In the genomic region with DNA sequence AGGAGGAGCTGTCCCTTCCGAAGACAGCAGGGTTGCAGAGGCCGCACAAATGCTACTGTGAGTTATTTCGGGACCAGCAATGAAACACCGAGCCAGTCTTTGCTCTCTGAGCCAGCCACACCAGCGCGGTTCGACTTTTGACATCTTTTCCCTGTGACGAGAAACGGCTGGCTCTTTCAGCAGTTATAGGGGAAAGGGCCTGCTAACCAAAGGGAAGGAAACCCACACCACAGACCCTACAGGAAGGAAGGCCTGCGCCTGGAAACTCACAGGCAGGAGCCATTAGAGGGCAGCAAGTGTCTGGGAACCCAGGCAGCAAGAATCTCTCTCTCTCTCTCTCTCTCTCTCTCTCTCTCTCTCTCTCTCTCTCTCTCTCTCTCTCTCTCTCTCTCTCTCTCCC, we compare ENCODE assay signal across 8 mouse cellular contexts.
DNase-seq lines count a peak whose midpoint lies in the region; ATAC-seq lines count a peak whose summit lies in the region.

No protein-coding gene starts in this region.

- H3K4me3 ChIP-seq in heart, embryonic 10.5 days = peak overlapping the region; percentile 40
- no peak overlapping the region for H3K4me3 ChIP-seq in liver, embryonic 16.5 days (ENCODE audit: low read depth, low read length)
- no peak overlapping the region for H3K4me3 ChIP-seq in neural tube, embryonic 13.5 days

- no peaks in the 10 kb centered on the region for H3K9me3 ChIP-seq in heart, embryonic 10.5 days
- H3K9me3 ChIP-seq in liver, embryonic 16.5 days (replicated peaks; ENCODE audit: control insufficient read depth, low read length) = no peaks in the 10 kb centered on the region
- no peaks in the 10 kb centered on the region for H3K9me3 ChIP-seq in neural tube, embryonic 13.5 days

- H3K4me1 ChIP-seq in heart, embryonic 10.5 days = peaks cover 33% of the 10 kb centered on the region
- peaks cover 6% of the 10 kb centered on the region for H3K4me1 ChIP-seq in liver, embryonic 16.5 days (ENCODE audit: control insufficient read depth, low read depth, low read length)
- peaks cover 18% of the 10 kb centered on the region for H3K4me1 ChIP-seq in neural tube, embryonic 13.5 days (replicated peaks)

- 5% methylated on average over 10 of the region's 10 CpGs for WGBS in heart, embryonic 10.5 days
- 3% methylated on average over 10 of the region's 10 CpGs for WGBS in liver, embryonic 16.5 days (ENCODE audit: insufficient replicate concordance)
- WGBS in neural tube, embryonic 13.5 days = 24% methylated on average over 10 of the region's 10 CpGs

- no peaks in the 10 kb centered on the region for H3K27me3 ChIP-seq in heart, embryonic 10.5 days (ENCODE audit: insufficient read depth, poor library complexity, severe bottlenecking)
- H3K27me3 ChIP-seq in liver, embryonic 16.5 days (ENCODE audit: control insufficient read depth, insufficient read depth, low read depth, low read length) = no peaks in the 10 kb centered on the region
- H3K27me3 ChIP-seq in neural tube, embryonic 13.5 days = no peaks in the 10 kb centered on the region

- H3K9ac ChIP-seq in liver, embryonic 16.5 days (ENCODE audit: low read depth, low read length) = no peak overlapping the region
- H3K9ac ChIP-seq in neural tube, embryonic 13.5 days = no peak overlapping the region; the same call in 1 of the 2 replicates

- H3K27ac ChIP-seq in heart, embryonic 10.5 days = peak overlapping the region; percentile 86
- peak overlapping the region; percentile 50 for H3K27ac ChIP-seq in liver, embryonic 16.5 days (ENCODE audit: low read length)
- peak overlapping the region; percentile 28 for H3K27ac ChIP-seq in neural tube, embryonic 13.5 days (replicated peaks)

- peak; percentile 24 to 37 for DNase-seq in spleen, adult 18-20 months
- DNase-seq in spleen, postnatal 14 days (ENCODE audit: low spot score in 2 of 2) = no peak
- peak; percentile 71 for DNase-seq in embryo, embryonic 9.5 days (ENCODE audit: extremely low spot score)
- DNase-seq in heart, embryonic 10.5 days (ENCODE audit: low spot score) = peak; percentile 87
- peak; percentile 80 for DNase-seq in kidney, adult 9 months
- peak; percentile 34 to 64 for DNase-seq in urinary bladder, postnatal 36 days (ENCODE audit: low spot score in 2 of 2)

- H3K36me3 ChIP-seq in heart, embryonic 10.5 days = no peaks in the 10 kb centered on the region
- no peaks in the 10 kb centered on the region for H3K36me3 ChIP-seq in liver, embryonic 16.5 days (ENCODE audit: control insufficient read depth, insufficient read depth)
- H3K36me3 ChIP-seq in neural tube, embryonic 13.5 days = no peaks in the 10 kb centered on the region

- peak overlapping the region; percentile 15; the same call in 1 of the 2 replicates for H3K4me2 ChIP-seq in liver, embryonic 16.5 days (ENCODE audit: low read depth, low read length)
- peak overlapping the region; percentile 47 for H3K4me2 ChIP-seq in neural tube, embryonic 13.5 days

- ATAC-seq in liver, embryonic 16.5 days (ENCODE audit: low read depth) = peak; percentile 48
- peak; percentile 70 for ATAC-seq in neural tube, embryonic 13.5 days (ENCODE audit: low read depth)

Comparison
In these comparisons a context has a peak if more than half of its experiments do, and no peak if none do; other contexts are left out.
1. DNase-seq: peak in spleen, adult 18-20 months (2 of 2), embryo, embryonic 9.5 days (single experiment), heart, embryonic 10.5 days (single experiment), kidney, adult 9 months (single experiment) and urinary bladder, postnatal 36 days (2 of 2); none in spleen, postnatal 14 days (0 of 2).
2. H3K27ac ChIP-seq: peak in every context shown above with its lines; median percentile 86 in heart, embryonic 10.5 days; 50 in liver, embryonic 16.5 days; 28 in neural tube, embryonic 13.5 days.